Mouse (Mus musculus) megakaryocyte, embryonic 14.5 days (primary cell): ENCODE data around the gene Gng4. TPM values are rescaled to one million over a fixed set of nuclear protein-coding genes. Genes with fewer than 3 reads are reported as not detected.

Source experiments
- H3K27me3 ChIP-seq: replicated peaks from 2 replicates; pipeline ENCODE3; 2012; ENCODE audit warnings: inconsistent platforms
- H3K36me3 ChIP-seq: replicated peaks from 2 replicates; pipeline ENCODE3; 2012; ENCODE audit warnings: low read length, inconsistent platforms, mixed read lengths
- H3K4me1 ChIP-seq: 2 replicates; pipeline ENCODE4 v1.6.1; 2012; ENCODE audit warnings: inconsistent platforms
- H3K4me3 ChIP-seq: replicated peaks from 2 replicates; pipeline ENCODE3; 2012; ENCODE audit warnings: moderate library complexity, mild to moderate bottlenecking, inconsistent platforms
- H3K9me3 ChIP-seq: 2 replicates; pipeline ENCODE4 v1.6.1; 2012; ENCODE audit warnings: inconsistent platforms
- FLI1 ChIP-seq: IDR thresholded peaks from 2 replicates; pipeline ENCODE4 v1.6.1; 2012; ENCODE audit warnings: low read length, inconsistent platforms, mixed read lengths
- GATA1 ChIP-seq: IDR thresholded peaks from 3 replicates; pipeline ENCODE4 v1.6.1; 2012; ENCODE audit warnings: mixed read lengths, low read length, inconsistent platforms, borderline replicate concordance
- polyA plus RNA-seq: library from polyadenylated mRNA; stranded (reverse); fragments of >175 nt; gene quantifications from 2 replicates; pipeline ENCODE4 v1.2.3, GENCODE M21; 2012; ENCODE audit warnings: low replicate concordance; ENCODE audit not compliant: insufficient read depth

Gng4 gene
- polyA plus RNA-seq: 0.06 TPM in 1 of 2 replicates, not detected in the other

GRCm38 (mm10) chr13:13783894-13784419 is at the start of gene Gng4:
Gene Gng4, plus strand, starts transcription at chr13:13784059.
- H3K4me1 ChIP-seq: peaks cover 25% of the 10 kb centered on the region
- TF ChIP-seq GATA1 (no peak), FLI1 (no peak)
- H3K4me3 ChIP-seq: peak within 1 kb of the TSS; percentile 88
- H3K27me3 ChIP-seq: peaks cover 70% of the 10 kb centered on the region
- H3K9me3 ChIP-seq: peaks cover 3% of the 10 kb centered on the region; the same call in 1 of the 2 replicates
- peaks cover 14% of the 10 kb centered on the region for H3K36me3 ChIP-seq

- H3K4me3 ChIP-seq: no peak overlapping the region
- no peaks in the 10 kb centered on the region for H3K4me1 ChIP-seq
- no peaks in the 10 kb centered on the region for H3K27me3 ChIP-seq
- TF ChIP-seq FLI1 (no peak), GATA1 (no peak)
- no peaks in the 10 kb centered on the region for H3K9me3 ChIP-seq
- peaks cover 61% of the 10 kb centered on the region for H3K36me3 ChIP-seq
Observed at GRCm38 (mm10) chr13:13739232-13739631, 44.6 kb upstream of the Gng4 start.

- Histone ChIP-seq H3K27me3 (no peaks in the 10 kb centered on the region), H3K4me3 (no peak overlapping the region), H3K4me1 (no peaks in the 10 kb centered on the region), H3K36me3 (peaks cover 93% of the 10 kb centered on the region), H3K9me3 (no peaks in the 10 kb centered on the region)
- TF ChIP-seq GATA1: no peak
Observed at GRCm38 (mm10) chr13:13745911-13746310, 37.9 kb upstream of the Gng4 start.

- TF ChIP-seq GATA1 (no peak), FLI1 (no peak)
- peaks cover under 1% of the 10 kb centered on the region for H3K27me3 ChIP-seq
- peaks cover 4% of the 10 kb centered on the region; the same call in 1 of the 2 replicates for H3K4me1 ChIP-seq
- no peak overlapping the region for H3K4me3 ChIP-seq
- H3K36me3 ChIP-seq: peaks cover 65% of the 10 kb centered on the region
- H3K9me3 ChIP-seq: no peaks in the 10 kb centered on the region
Observed at GRCm38 (mm10) chr13:13775778-13776494, 7.9 kb upstream of the Gng4 start.

- H3K36me3 ChIP-seq: peaks cover 65% of the 10 kb centered on the region
- H3K4me1 ChIP-seq: peaks cover 4% of the 10 kb centered on the region; the same call in 1 of the 2 replicates
- peaks cover 10% of the 10 kb centered on the region for H3K27me3 ChIP-seq
- no peak overlapping the region for H3K4me3 ChIP-seq
- TF ChIP-seq FLI1: no peak
- TF ChIP-seq GATA1: no peak
- H3K9me3 ChIP-seq: no peaks in the 10 kb centered on the region
Observed at GRCm38 (mm10) chr13:13777052-13777451, 6.8 kb upstream of the Gng4 start.

GRCm38 (mm10) chr13:13777696-13778095 is 6.2 kb upstream of the Gng4 start:
- peaks cover 4% of the 10 kb centered on the region; the same call in 1 of the 2 replicates for H3K4me1 ChIP-seq
- H3K9me3 ChIP-seq: no peaks in the 10 kb centered on the region
- no peak overlapping the region for H3K4me3 ChIP-seq
- peaks cover 14% of the 10 kb centered on the region for H3K27me3 ChIP-seq
- no peak for TF ChIP-seq FLI1
- no peak for TF ChIP-seq GATA1
- H3K36me3 ChIP-seq: peaks cover 65% of the 10 kb centered on the region

GRCm38 (mm10) chr13:13778837-13779458 is 4.9 kb upstream of the Gng4 start:
- TF ChIP-seq GATA1 (no peak), FLI1 (no peak)
- Histone ChIP-seq H3K27me3 (peaks cover 26% of the 10 kb centered on the region), H3K36me3 (peaks cover 62% of the 10 kb centered on the region), H3K4me3 (no peak overlapping the region), H3K4me1 (peaks cover 12% of the 10 kb centered on the region), H3K9me3 (no peaks in the 10 kb centered on the region)

- Histone ChIP-seq H3K4me1 (peaks cover 25% of the 10 kb centered on the region), H3K36me3 (peaks cover 50% of the 10 kb centered on the region), H3K4me3 (no peak overlapping the region), H3K9me3 (peaks cover under 1% of the 10 kb centered on the region; the same call in 1 of the 2 replicates), H3K27me3 (peaks cover 39% of the 10 kb centered on the region)
- no peak for TF ChIP-seq FLI1
- no peak for TF ChIP-seq GATA1
Observed at GRCm38 (mm10) chr13:13780271-13780670, 3.6 kb upstream of the Gng4 start.

GRCm38 (mm10) chr13:13781026-13781425 is 2.8 kb upstream of the Gng4 start:
- Histone ChIP-seq H3K4me1 (peaks cover 28% of the 10 kb centered on the region), H3K4me3 (no peak overlapping the region), H3K27me3 (peaks cover 47% of the 10 kb centered on the region), H3K36me3 (peaks cover 43% of the 10 kb centered on the region), H3K9me3 (peaks cover 3% of the 10 kb centered on the region; the same call in 1 of the 2 replicates)
- TF ChIP-seq GATA1 (no peak), FLI1 (no peak)

- TF ChIP-seq GATA1 (no peak), FLI1 (no peak)
- peaks cover 21% of the 10 kb centered on the region for H3K36me3 ChIP-seq
- no peak overlapping the region for H3K4me3 ChIP-seq
- H3K27me3 ChIP-seq: peaks cover 65% of the 10 kb centered on the region
- peaks cover 25% of the 10 kb centered on the region for H3K4me1 ChIP-seq
- H3K9me3 ChIP-seq: peaks cover 3% of the 10 kb centered on the region; the same call in 1 of the 2 replicates
Observed at GRCm38 (mm10) chr13:13783296-13783695, 563 bp upstream of the Gng4 start.
